Comparison of ENCODE assay signal across 21 mouse cellular contexts in the genomic region with DNA sequence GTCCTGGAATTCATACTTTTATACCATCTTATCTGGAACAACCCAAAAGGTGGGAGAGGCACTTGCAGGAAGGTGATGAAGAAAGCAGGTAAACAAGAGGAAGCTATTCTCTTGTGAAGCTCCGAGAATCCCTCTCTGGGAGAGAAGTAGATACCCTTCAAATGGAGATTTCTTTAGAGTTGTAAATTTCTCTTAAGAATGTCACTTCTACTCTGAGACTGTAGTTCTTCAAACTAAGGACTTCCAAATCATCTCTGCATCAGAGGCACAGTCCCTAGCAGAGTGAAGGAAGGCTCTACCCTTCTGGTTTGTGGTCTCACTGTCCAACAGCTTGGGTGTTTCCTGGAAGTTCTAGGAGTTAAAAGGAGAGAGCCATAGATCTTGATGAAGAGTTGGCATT.
DNase-seq lines count a peak whose midpoint lies in the region; ATAC-seq lines count a peak whose summit lies in the region.
"Had no signal": no experiment of that assay in that cellular context is flagged by ENCODE, and none has a peak within 500 bp of the region (broad histone marks: within the 10 kb centered on the region; RNA-seq: fewer than 3 reads in every experiment).

No protein-coding gene starts in this region.

- DNase-seq in ES-CJ7 (ENCODE audit: low read depth, low spot score) (peak; percentile 70), R1 (ENCODE audit: low read depth, low spot score) (peak; percentile 63)
- no peak for DNase-seq in hindbrain, embryonic 11.5 days (ENCODE audit: low spot score)
- no peak for DNase-seq in midbrain, embryonic 10.5 days (ENCODE audit: low spot score)
- no peak for DNase-seq in spleen, adult 12 weeks (ENCODE audit: low spot score)
- DNase-seq: adrenal gland, adult 8-10 months; adrenal gland, postnatal 14 days; adrenal gland, postnatal 36 days; cerebellum, adult 11-12 months; cerebellum, adult 2 months; cerebellum, adult 9-10 months; cerebellum, postnatal 10 days; cerebellum, postnatal 25 days; forebrain, postnatal 0 days had no signal

- H3K4me1 ChIP-seq in hindbrain, embryonic 11.5 days (replicated peaks; ENCODE audit: control insufficient read depth, insufficient read depth, low read length): no peaks in the 10 kb centered on the region
- H3K4me1 ChIP-seq in midbrain, embryonic 10.5 days: no peaks in the 10 kb centered on the region
- H3K4me1 ChIP-seq: embryonic facial prominence, embryonic 10.5 days; embryonic facial prominence, embryonic 12.5 days; forebrain, embryonic 13.5 days; forebrain, embryonic 15.5 days had no signal

- ATAC-seq in hindbrain, embryonic 11.5 days (ENCODE audit: low FRiP score): no peak
- ATAC-seq: activated CD4-positive, CD25-positive, alpha-beta regulatory T cell, adult 4 months; forebrain, embryonic 13.5 days; forebrain, embryonic 15.5 days; forebrain, postnatal 0 days; Patski had no signal

- H3K36me3 ChIP-seq in hindbrain, embryonic 11.5 days (ENCODE audit: control insufficient read depth, insufficient read depth, low read length): no peaks in the 10 kb centered on the region
- H3K36me3 ChIP-seq in midbrain, embryonic 10.5 days: no peaks in the 10 kb centered on the region
- H3K36me3 ChIP-seq: embryonic facial prominence, embryonic 10.5 days; embryonic facial prominence, embryonic 12.5 days; forebrain, embryonic 15.5 days; G1E had no signal

- no peak overlapping the region for H3K4me3 ChIP-seq in hindbrain, embryonic 11.5 days (ENCODE audit: low read depth, low read length)
- no peak overlapping the region for H3K4me3 ChIP-seq in midbrain, embryonic 10.5 days
- H3K4me3 ChIP-seq: embryonic facial prominence, embryonic 10.5 days; embryonic facial prominence, embryonic 12.5 days; forebrain, embryonic 13.5 days; forebrain, embryonic 15.5 days had no signal

- H3K9me3 ChIP-seq in hindbrain, embryonic 11.5 days (ENCODE audit: control insufficient read depth, low read length): no peaks in the 10 kb centered on the region
- H3K9me3 ChIP-seq in midbrain, embryonic 10.5 days (replicated peaks): no peaks in the 10 kb centered on the region
- H3K9me3 ChIP-seq: embryonic facial prominence, embryonic 10.5 days; embryonic facial prominence, embryonic 12.5 days; forebrain, embryonic 13.5 days; forebrain, embryonic 15.5 days had no signal

- H3K4me2 ChIP-seq in hindbrain, embryonic 11.5 days (replicated peaks; ENCODE audit: low read depth, low read length): no peak overlapping the region
- H3K4me2 ChIP-seq: embryonic facial prominence, embryonic 12.5 days; forebrain, embryonic 13.5 days; forebrain, embryonic 15.5 days had no signal

- no peaks in the 10 kb centered on the region for H3K27me3 ChIP-seq in hindbrain, embryonic 11.5 days (ENCODE audit: control insufficient read depth, insufficient read depth, low read length)
- no peaks in the 10 kb centered on the region for H3K27me3 ChIP-seq in midbrain, embryonic 10.5 days (ENCODE audit: low read depth, poor library complexity, severe bottlenecking)
- H3K27me3 ChIP-seq: embryonic facial prominence, embryonic 12.5 days; forebrain, embryonic 13.5 days; forebrain, embryonic 15.5 days; Patski had no signal

- no peak overlapping the region for H3K27ac ChIP-seq in hindbrain, embryonic 11.5 days (ENCODE audit: low read depth, low read length)
- H3K27ac ChIP-seq in midbrain, embryonic 10.5 days (replicated peaks): no peak overlapping the region
- H3K27ac ChIP-seq: embryonic facial prominence, embryonic 10.5 days; embryonic facial prominence, embryonic 12.5 days; forebrain, embryonic 13.5 days; forebrain, embryonic 15.5 days had no signal

- 57% methylated on average over 1 of the region's 1 CpGs for WGBS in hindbrain, embryonic 11.5 days
- WGBS in midbrain, embryonic 10.5 days: 55% methylated on average over 1 of the region's 1 CpGs

- H3K9ac ChIP-seq in hindbrain, embryonic 11.5 days (ENCODE audit: low read depth, low read length): no peak overlapping the region
- H3K9ac ChIP-seq: embryonic facial prominence, embryonic 12.5 days; forebrain, embryonic 13.5 days; forebrain, embryonic 15.5 days; forebrain, postnatal 0 days had no signal

Comparison
In these comparisons a context has a peak if more than half of its experiments do, and no peak if none do; other contexts are left out.
1. DNase-seq: peak in ES-CJ7 (single experiment) and R1 (single experiment); none in hindbrain, embryonic 11.5 days (single experiment), midbrain, embryonic 10.5 days (single experiment) and spleen, adult 12 weeks (single experiment).